Mouse (Mus musculus) heart, adult 9 months (tissue): ENCODE results near the gene Arhgap25.

Source experiments
- DNase-seq, 2 experiments: peaks; one replicate each; pipeline ENCODE4 v3.0.0; 2022; ENCODE audit warnings: low spot score in 2 of 2

Gene Arhgap25

DNA sequence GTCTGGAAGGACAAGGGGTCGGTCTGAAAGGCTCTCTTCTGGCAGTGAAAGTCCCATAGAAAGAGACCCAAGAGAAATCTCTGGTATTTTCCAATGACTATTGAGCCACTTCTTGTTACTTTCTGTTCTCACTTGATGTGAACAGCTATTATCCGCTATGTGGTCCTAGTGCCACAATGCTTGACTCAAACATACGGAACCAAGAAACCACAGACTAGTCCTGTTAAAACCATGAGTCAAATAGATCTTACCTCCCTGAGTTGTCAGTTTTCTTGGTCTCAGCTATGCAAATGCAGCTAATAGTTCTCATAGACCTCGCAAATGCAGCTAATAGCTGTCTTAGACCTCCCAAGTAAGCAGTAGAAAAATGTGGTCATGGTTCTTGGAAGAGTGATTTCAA lies 85.8 kb downstream of the Arhgap25 start:
- no peak for DNase-seq

DNA sequence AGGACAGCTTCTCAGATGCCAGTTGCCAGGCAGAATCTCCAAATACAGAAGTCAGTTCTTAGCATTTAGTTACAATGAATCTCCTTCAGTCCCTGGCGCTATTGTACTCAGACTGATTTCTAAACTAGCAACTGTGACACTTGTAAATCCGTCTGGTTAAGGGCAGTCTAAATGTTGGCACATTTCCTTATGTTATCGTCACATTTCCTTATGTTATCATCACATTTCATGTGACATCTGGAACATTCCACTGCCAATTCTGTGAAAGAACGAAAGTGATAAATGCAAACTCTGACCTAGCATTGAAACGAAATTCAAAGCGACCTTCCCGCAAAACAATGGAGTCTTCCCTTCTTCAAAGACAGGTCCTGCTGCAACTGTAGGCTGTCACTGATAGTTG lies 87.8 kb downstream of the Arhgap25 start:
- no peak for DNase-seq

DNA sequence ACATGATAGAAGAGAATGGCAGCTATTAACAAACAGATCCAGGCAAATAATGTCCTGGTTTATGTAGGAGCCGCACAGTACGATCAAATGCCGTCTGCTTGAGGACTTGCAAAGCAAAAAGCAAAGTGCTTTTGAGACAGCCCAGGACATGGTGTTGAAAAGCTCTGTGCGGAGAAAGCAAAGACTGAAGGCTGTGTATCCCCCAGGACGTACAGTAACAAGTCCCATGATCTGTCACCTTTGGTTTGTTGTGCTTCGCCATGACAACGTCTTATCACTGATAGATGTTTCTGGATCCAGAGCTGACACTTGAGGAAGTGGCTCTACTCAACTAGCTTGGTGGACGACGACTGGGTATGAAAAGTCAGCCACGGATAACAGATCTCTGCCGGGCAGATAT lies 89.8 kb downstream of the Arhgap25 start:
- DNase-seq: no peak

DNA sequence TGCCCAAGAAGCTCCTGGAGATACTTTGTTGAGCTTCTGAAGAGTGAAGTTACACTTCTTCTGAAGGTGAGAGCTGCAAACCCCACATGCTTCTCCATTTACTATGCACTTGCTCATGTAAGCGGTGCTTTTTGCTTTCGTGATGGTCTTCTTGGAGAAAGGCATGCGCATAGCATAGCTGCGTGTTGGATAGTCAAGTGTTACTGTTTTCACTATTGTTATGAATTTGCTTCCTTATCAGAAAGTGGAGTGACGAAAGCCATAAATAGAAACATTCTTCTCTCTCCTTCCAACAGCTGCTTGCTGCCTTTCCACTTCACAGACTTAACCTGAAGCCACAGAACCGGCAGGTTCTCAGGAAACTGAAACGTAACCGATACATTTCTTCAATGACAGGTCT lies 96.3 kb downstream of the Arhgap25 start:
- DNase-seq: no peak

DNA sequence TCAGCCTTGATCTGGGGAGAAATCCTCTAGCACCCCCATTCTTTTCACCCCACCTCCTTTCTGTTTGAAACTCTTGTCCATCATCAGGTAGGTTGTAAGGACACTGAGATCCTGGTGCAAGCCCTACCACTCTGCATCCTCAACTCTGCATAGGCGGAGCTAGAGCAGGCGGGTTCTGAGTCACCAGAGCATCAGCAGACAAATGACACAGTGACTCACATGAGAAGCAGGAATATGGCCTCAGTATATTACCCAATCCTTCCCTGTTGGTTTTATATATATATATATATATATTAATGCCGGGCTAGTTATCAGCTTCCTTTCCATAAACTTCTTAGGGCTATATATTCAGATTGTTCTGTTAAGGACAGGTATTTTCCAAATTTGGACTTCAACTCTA lies 97.3 kb downstream of the Arhgap25 start:
- DNase-seq: no peak

DNA sequence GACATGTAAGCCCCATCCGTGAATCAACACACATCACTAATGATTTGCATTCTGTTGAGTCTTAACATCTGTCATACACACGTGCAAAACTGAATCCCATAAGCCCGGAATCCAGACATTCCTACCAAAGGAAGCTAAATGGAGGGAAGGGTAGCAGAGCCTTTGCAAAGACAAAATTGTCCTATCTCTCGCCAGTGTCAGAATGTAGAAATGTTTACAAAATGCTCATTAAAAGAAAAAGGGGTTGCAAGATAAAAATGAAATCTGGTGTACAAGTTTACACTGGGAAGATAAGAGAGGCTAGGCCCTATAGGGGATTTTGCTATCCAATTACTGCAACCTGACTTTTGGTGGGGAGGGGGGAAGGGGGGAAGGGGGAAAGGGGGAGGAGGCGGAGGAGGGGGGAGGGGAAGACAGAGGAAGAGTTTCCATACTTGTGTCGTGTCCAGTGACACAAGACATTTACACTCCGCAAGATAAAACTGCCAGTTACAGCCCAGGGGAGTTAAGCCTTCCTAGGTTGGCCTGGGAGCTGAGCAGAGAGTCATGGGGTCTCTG lies 104.5 kb downstream of the Arhgap25 start, which contains the start of gene Bmp10:
TSS of gene Bmp10 (plus strand) at position 508 of the 558 bp plus-strand sequence.
- DNase-seq: no peak

DNA sequence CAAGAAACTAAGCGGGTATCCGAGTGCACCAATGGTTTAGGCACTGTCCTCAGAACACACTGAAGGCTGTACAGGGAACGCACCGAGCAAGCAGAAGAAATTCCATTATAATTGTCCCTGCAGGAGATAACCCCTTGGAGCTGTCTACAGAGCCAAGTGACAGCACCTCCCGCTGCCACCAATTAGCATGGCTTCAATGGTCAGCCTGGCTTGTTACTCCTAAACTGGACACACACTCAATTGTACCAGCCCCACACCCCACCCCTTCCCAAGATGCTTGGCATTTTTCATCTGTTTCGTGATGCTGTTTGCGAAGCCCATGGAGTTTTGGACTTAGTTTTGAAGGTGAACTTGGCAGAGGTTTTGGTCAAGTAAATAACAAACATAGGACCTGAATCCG lies 105.4 kb downstream of the Arhgap25 start:
- no peak for DNase-seq

DNA sequence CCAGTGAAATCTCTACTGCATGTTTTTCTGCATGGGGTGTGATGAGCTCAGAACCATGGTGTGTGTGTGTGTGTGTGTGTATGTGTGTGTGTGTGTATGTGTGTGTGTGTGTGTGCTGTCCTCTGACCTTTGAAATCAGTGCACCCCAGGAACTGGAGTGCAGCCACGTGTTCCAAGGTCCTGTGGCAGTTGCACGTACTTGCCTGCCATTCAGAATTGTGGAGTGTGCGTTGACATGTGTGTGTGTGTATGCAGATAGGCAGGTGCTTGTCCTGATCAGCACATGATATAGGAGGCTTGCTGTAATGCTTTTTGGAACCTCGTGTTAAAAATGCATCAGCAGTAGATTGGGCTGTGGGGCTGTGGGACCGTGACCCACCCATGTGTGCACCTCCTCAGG lies 106.1 kb downstream of the Arhgap25 start:
- DNase-seq: no peak

DNA sequence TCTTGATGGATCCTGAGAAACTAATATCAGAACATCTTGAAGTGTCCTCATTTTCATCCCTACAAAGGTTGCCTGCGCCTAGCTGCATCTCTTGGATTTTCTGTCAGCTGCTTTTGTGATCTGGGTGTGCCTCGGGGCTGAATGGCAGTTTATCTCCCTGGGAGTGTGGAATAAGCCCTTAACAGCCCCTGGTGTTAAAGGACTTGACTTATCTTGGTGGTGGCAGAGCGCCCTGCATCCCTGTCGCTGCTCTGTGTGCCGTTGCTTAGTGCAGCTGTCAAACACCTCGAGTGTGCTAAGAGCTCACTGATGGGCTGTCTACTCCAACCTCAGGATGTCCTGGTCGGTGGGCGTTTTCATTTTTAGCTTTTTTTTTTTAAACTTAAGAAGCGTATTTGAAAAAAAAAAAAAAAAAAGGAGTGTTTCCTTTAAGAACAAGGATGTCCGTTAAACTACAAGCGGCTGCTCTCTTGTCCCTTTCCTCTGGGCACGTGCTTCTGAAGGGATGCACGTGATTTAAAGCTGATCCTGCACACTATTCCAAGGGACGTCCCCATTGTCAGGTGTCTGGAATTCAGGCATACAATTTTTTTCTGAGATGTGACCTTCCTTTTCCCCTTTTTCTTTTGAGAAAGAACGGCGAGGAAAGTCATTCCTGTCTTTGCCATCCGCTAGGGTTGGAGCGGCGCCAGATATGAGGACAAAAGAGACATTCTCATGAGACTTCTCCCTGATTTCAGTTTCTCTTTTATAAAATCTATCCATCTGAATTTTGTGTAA lies 108.8 kb downstream of the Arhgap25 start:
- peak; percentile 7 to 13 for DNase-seq

DNA sequence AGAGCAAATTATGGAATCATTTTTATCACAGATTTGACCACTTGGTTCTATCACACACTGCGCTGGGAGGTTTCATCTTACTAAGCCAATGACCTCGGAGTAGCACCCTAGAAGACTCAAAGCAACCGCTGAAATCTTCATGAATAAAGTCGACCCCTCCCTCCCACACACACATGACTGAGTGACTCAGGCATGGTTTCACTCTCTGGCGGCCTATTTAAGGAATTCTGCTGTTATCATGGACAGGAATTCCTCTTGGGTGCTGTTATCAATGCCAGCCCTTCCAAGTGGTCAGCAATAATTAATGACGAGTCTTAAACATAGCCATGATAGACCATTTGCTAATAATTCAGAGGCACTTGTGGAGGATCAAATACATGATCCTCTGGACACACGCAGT lies 110.8 kb downstream of the Arhgap25 start:
- DNase-seq: no peak

DNA sequence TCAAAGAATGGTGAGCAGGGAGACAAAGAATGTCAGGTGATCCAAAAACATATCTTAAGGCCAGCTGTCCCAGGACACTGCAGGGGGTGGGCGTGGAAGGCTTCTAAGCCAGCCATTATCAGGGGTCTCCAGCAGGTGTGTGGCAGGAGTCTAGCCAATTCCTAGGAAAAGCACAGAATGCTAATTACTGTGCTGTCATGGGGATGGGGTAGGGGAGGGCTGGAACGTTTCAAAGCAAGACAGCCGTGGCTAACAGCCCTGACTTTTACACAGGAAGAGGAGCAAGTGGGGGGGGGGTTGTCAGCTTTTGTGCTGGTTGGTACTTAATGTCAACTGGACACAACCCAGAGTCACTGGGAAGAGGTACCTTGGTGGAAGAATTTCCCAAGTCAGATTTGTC lies 121.0 kb downstream of the Arhgap25 start:
- no peak for DNase-seq
